Mouse (Mus musculus): ENCODE measurements around the gene Dcaf12. TPM values are rescaled to one million over a fixed set of nuclear protein-coding genes. Genes with fewer than 3 reads are reported as not detected.

Dcaf12 gene
- polyA plus RNA-seq, 1 experiment: 27.1 TPM

DNA sequence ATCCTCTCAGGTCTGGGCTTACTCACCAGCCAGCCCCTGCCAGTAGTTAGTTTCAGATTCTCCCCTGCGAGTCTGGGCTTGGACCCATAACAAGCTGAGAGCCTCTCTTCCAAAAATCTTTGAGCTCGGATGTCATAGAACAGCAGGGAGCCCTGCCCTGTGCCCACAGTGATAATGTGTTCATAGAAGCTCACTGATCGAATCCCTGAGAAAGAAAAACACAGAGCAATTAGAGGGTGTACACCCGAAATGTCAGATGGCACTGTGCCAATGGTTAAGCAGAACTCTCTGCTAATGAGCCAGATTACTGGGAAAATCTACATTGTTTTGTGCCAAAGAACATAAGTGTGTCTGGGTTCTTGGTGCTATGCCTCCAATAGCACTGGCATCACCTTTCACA, 20.8 kb downstream of the Dcaf12 start:
- H3K79me2 ChIP-seq (ENCODE audit: control insufficient read depth, insufficient read depth): no peaks in the 10 kb centered on the region
- no peak overlapping the region for H3K4me3 ChIP-seq
- H3K4me2 ChIP-seq (ENCODE audit: low read depth): no peak overlapping the region
- H3K36me3 ChIP-seq (ENCODE audit: control insufficient read depth, insufficient read depth): peaks cover 42% of the 10 kb centered on the region
- no peak for TF ChIP-seq E2F4 (IDR thresholded peaks at IDR 0.05; ENCODE audit: insufficient read depth)
- no peak for TF ChIP-seq POLR2A (IDR thresholded peaks at IDR 0.05; ENCODE audit: insufficient read length, low read depth)
- no peak for TF ChIP-seq CEBPB (IDR thresholded peaks at IDR 0.05; ENCODE audit: insufficient read depth, poor library complexity, severe bottlenecking)
- H3ac ChIP-seq (ENCODE audit: control insufficient read depth, insufficient read length): no peak overlapping the region
- no peaks in the 10 kb centered on the region for H3K27me3 ChIP-seq (ENCODE audit: control insufficient read depth, insufficient read depth, insufficient read length)

DNA sequence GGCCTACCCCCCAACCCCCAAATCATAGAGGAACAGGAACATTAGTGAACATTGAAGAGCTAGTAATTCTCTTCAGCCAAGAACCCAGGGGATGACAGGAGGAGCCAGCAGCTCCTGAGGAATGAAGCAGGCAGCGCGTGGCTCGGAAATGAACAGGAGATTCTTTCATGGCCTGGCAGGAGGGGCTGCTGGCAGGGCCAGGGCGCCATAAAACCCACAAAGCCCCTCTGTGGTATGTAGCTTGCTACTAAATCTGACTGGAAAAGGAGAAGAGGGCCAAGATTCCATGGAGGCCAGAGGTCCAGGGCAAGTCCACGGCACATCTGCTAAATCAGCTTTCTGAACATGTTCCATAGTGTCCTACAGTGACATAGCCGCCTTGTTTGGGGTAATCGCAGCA, 24.9 kb downstream of the Dcaf12 start:
- Histone ChIP-seq H3K36me3 (ENCODE audit: control insufficient read depth, insufficient read depth) (peaks cover 17% of the 10 kb centered on the region), H3K4me2 (ENCODE audit: low read depth) (no peak overlapping the region), H3K4me3 (no peak overlapping the region), H3K79me2 (ENCODE audit: control insufficient read depth, insufficient read depth) (no peaks in the 10 kb centered on the region), H3K27me3 (ENCODE audit: control insufficient read depth, insufficient read depth, insufficient read length) (no peaks in the 10 kb centered on the region), H3ac (ENCODE audit: control insufficient read depth, insufficient read length) (no peak overlapping the region)
- no peak for TF ChIP-seq E2F4 (IDR thresholded peaks at IDR 0.05; ENCODE audit: insufficient read depth)
- TF ChIP-seq POLR2AphosphoS2 (IDR thresholded peaks at IDR 0.05; ENCODE audit: insufficient read length, low read depth): peak; percentile 45

DNA sequence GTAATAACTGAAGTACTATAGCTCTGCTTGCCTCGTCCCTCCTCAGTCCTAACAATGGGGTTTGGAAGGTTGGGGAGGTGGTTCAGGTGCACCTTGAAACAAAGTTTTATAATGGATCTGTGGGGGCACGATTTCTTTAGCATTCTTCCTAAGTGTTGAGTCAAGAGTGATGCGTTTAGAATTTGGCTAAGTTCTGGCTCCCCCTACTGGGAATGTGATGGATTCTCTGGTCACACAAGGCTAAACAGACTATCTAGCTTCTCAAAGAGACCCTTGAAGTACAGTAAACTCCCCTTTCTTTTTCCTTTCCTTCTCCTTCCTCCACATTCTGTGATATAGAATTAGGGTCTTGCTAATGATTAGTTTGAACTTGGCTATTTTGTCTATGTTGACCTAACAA, 28.3 kb downstream of the Dcaf12 start:
- Histone ChIP-seq H3ac (ENCODE audit: control insufficient read depth, insufficient read length) (no peak overlapping the region), H3K4me2 (ENCODE audit: low read depth) (no peak overlapping the region), H3K36me3 (ENCODE audit: control insufficient read depth, insufficient read depth) (peaks cover 5% of the 10 kb centered on the region), H3K79me2 (ENCODE audit: control insufficient read depth, insufficient read depth) (no peaks in the 10 kb centered on the region), H3K4me3 (no peak overlapping the region), H3K27me3 (ENCODE audit: control insufficient read depth, insufficient read depth, insufficient read length) (no peaks in the 10 kb centered on the region)
- TF ChIP-seq MAX (IDR thresholded peaks at IDR 0.05; ENCODE audit: low read depth) (no peak), REST (IDR thresholded peaks at IDR 0.05; ENCODE audit: insufficient read depth, insufficient read length) (no peak), TCF3 (IDR thresholded peaks at IDR 0.05; ENCODE audit: insufficient read length, low read depth) (no peak), CEBPB (IDR thresholded peaks at IDR 0.05; ENCODE audit: insufficient read depth, poor library complexity, severe bottlenecking) (no peak), E2F4 (IDR thresholded peaks at IDR 0.05; ENCODE audit: insufficient read depth) (no peak), POLR2A (IDR thresholded peaks at IDR 0.05; ENCODE audit: insufficient read length, low read depth) (no peak), MYOD1 (IDR thresholded peaks at IDR 0.05; ENCODE audit: control insufficient read depth in 1 of 3, insufficient read length in 2 of 3, low read depth in 2 of 3) (no peak), TCF12 (IDR thresholded peaks at IDR 0.05; ENCODE audit: insufficient read depth, poor library complexity, severe bottlenecking) (no peak), SRF (IDR thresholded peaks at IDR 0.05; ENCODE audit: control insufficient read depth, insufficient read length, low read depth) (no peak), POLR2AphosphoS2 (IDR thresholded peaks at IDR 0.05; ENCODE audit: insufficient read length, low read depth) (no peak), MYOG (IDR thresholded peaks at IDR 0.05; ENCODE audit: control insufficient read depth in 1 of 3, insufficient read depth in 1 of 3, insufficient read length in 2 of 3, low read depth in 2 of 3) (no peak), USF1 (IDR thresholded peaks at IDR 0.05; ENCODE audit: low read depth) (no peak)

DNA sequence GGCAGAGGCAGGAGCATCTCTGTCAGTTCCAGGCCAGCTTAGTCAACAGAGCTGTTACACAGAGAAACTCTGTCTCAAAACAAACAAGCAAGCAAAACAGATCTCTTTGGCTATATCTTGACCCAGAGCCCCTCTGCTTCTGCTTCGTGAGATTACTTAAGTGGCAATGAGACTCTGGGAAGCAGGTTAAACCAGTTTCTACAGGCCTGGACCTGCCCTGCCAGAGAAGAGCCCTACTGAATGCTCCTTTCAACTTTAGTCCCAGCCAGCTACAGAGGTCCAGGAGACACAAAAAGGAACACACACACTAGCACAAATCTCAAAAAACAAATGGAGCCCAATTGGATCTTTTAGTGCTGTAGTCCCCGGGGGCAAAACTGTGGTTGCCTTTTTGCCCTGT, 30.6 kb downstream of the Dcaf12 start:
- H3K4me2 ChIP-seq (ENCODE audit: low read depth): no peak overlapping the region

DNA sequence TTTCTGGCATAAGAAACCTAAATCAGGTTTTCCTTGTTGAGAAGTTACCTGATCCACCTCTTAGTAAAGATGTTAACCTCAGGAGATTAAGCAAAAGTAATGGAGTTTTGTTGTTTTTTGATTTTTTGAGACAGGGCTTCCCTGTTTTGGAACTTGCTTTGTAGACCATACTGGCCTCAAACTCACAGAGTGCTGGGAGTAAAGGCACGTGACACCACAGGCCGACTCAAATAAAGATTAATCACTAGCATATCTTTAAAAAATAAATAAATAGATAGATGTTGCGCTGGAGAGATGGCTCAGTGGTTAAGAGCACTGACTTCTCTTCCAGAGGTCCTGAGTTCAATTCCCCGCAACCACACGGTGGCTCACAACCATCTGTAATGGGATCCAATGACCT, 38.8 kb downstream of the Dcaf12 start:
- H3K4me3 ChIP-seq: peak overlapping the region; percentile 98

More for the DNA sequence above, 30.6 kb downstream of the Dcaf12 start:
- no peak overlapping the region for H3ac ChIP-seq (ENCODE audit: control insufficient read depth, insufficient read length)
- no peaks in the 10 kb centered on the region for H3K79me2 ChIP-seq (ENCODE audit: control insufficient read depth, insufficient read depth)
- no peaks in the 10 kb centered on the region for H3K27me3 ChIP-seq (ENCODE audit: control insufficient read depth, insufficient read depth, insufficient read length)
- H3K36me3 ChIP-seq (ENCODE audit: control insufficient read depth, insufficient read depth): no peaks in the 10 kb centered on the region
- TF ChIP-seq MAX (IDR thresholded peaks at IDR 0.05; ENCODE audit: low read depth) (no peak), SRF (IDR thresholded peaks at IDR 0.05; ENCODE audit: control insufficient read depth, insufficient read length, low read depth) (no peak), CEBPB (IDR thresholded peaks at IDR 0.05; ENCODE audit: insufficient read depth, poor library complexity, severe bottlenecking) (no peak), E2F4 (IDR thresholded peaks at IDR 0.05; ENCODE audit: insufficient read depth) (no peak), MYOD1 (IDR thresholded peaks at IDR 0.05; ENCODE audit: control insufficient read depth in 1 of 3, insufficient read length in 2 of 3, low read depth in 2 of 3) (no peak), POLR2A (IDR thresholded peaks at IDR 0.05; ENCODE audit: insufficient read length, low read depth) (no peak), MYOG (IDR thresholded peaks at IDR 0.05; ENCODE audit: control insufficient read depth in 1 of 3, insufficient read depth in 1 of 3, insufficient read length in 2 of 3, low read depth in 2 of 3) (no peak), TCF3 (IDR thresholded peaks at IDR 0.05; ENCODE audit: insufficient read length, low read depth) (no peak)
- H3K4me3 ChIP-seq: no peak overlapping the region

More for the DNA sequence above, 38.8 kb downstream of the Dcaf12 start:
- H3K4me2 ChIP-seq (ENCODE audit: low read depth): peak overlapping the region; percentile 83
- peaks cover 40% of the 10 kb centered on the region for H3K79me2 ChIP-seq (ENCODE audit: control insufficient read depth, insufficient read depth)
- no peaks in the 10 kb centered on the region for H3K27me3 ChIP-seq (ENCODE audit: control insufficient read depth, insufficient read depth, insufficient read length)
- H3ac ChIP-seq (ENCODE audit: control insufficient read depth, insufficient read length): peak overlapping the region; percentile 57
- TF ChIP-seq E2F4 (IDR thresholded peaks at IDR 0.05; ENCODE audit: insufficient read depth) (no peak), POLR2A (IDR thresholded peaks at IDR 0.05; ENCODE audit: insufficient read length, low read depth) (no peak), MYOG (IDR thresholded peaks at IDR 0.05; ENCODE audit: control insufficient read depth in 1 of 3, insufficient read depth in 1 of 3, insufficient read length in 2 of 3, low read depth in 2 of 3) (no peak)
- no peaks in the 10 kb centered on the region for H3K36me3 ChIP-seq (ENCODE audit: control insufficient read depth, insufficient read depth)

Measured in myocyte (in vitro differentiated cells).